Mouse (Mus musculus) myocyte (in vitro differentiated cells): ENCODE measurements around the gene Ccdc124.
A peak's percentile ranks its signal among the peaks of the same experiment; 100 is the strongest.

Experiments used
- CEBPB ChIP-seq: IDR thresholded peaks from 2 replicates; pipeline ENCODE4 v1.6.1; 2011; ENCODE audit warnings: mild to moderate bottlenecking, moderate library complexity; ENCODE audit not compliant: poor library complexity, insufficient read depth, severe bottlenecking
- POLR2A ChIP-seq: IDR thresholded peaks from one replicate; pipeline ENCODE4 v1.6.1; 2011; ENCODE audit warnings: low read depth, mild to moderate bottlenecking, control low read depth, moderate library complexity; ENCODE audit not compliant: insufficient read length

GRCm38 (mm10) chr8:70864712-70865221 is 9.0 kb downstream of the Ccdc124 start:
- peak; percentile 63 for TF ChIP-seq POLR2A
- TF ChIP-seq CEBPB: no peak
